Mouse (Mus musculus) limb, embryonic 12.5 days (tissue): ENCODE data around the gene Zfyve1. TPM values are rescaled to one million over a fixed set of nuclear protein-coding genes. Genes with fewer than 3 reads are reported as not detected.

Experiments
- ATAC-seq: fragments of 200-750 bp; cut with Nextera tagmentation; 2 replicates; pipeline ENCODE4 v1.8.0; 2017; ENCODE audit warnings: low read depth, moderate TSS enrichment; ENCODE audit not compliant: insufficient number of reproducible peaks, insufficient read depth, low FRiP score, low TSS enrichment
- H3K27ac ChIP-seq: fragments of 300-500 bp; sonication (generic); 2 replicates; pipeline ENCODE4 v1.5.1; 2016; ENCODE audit warnings: mild to moderate bottlenecking, moderate library complexity
- H3K27me3 ChIP-seq: fragments of 300-500 bp; sonication (generic); 2 replicates; pipeline ENCODE4 v1.6.1; 2016; ENCODE audit warnings: mild to moderate bottlenecking, moderate library complexity
- H3K36me3 ChIP-seq: fragments of 300-500 bp; sonication (generic); 2 replicates; pipeline ENCODE4 v1.6.1; 2016; ENCODE audit warnings: mild to moderate bottlenecking, moderate library complexity
- H3K4me1 ChIP-seq: fragments of 300-500 bp; sonication (generic); replicated peaks from 2 replicates; pipeline ENCODE4 v1.6.1; 2016
- H3K4me2 ChIP-seq: fragments of 300-500 bp; sonication (generic); 2 replicates; pipeline ENCODE4 v1.6.1; 2016; ENCODE audit warnings: mild to moderate bottlenecking, moderate library complexity
- H3K4me3 ChIP-seq: fragments of 300-500 bp; sonication (generic); replicated peaks from 2 replicates; pipeline ENCODE4 v1.5.1; 2016; ENCODE audit warnings: mild to moderate bottlenecking
- H3K9ac ChIP-seq: fragments of 300-500 bp; sonication (generic); replicated peaks from 2 replicates; pipeline ENCODE4 v1.6.1; 2016; ENCODE audit warnings: mild to moderate bottlenecking, moderate library complexity
- H3K9me3 ChIP-seq: fragments of 300-500 bp; sonication (generic); 2 replicates; pipeline ENCODE4 v1.6.1; 2016; ENCODE audit warnings: mild to moderate bottlenecking, moderate library complexity
- WGBS: fragments of 180-500 bp; shearing (Covaris S2); methylation state at CpG from one replicate; pipeline ENCODE4 v1.1.7; 2016; 5-methylcytosine and 5-hydroxymethylcytosine counted together
- polyA plus RNA-seq: library from polyadenylated mRNA; unstranded; fragments of >200 nt; fragmentation: Nextera tagmentation; extraction: Ambion mirVana; gene quantifications from 2 replicates; pipeline ENCODE4 v1.2.1, GENCODE M21; 2016

Gene Zfyve1
- polyA plus RNA-seq, 1 experiment from 2014 or later = 24.1 TPM

GRCm38 (mm10) chr12:83543997-83544396 lies 53.0 kb downstream of the Zfyve1 start:
- no peak for ATAC-seq
- 82% methylated on average over 7 of the region's 7 CpGs for WGBS
- no peaks in the 10 kb centered on the region for H3K4me1 ChIP-seq

GRCm38 (mm10) chr12:83536039-83536438 lies 61.0 kb downstream of the Zfyve1 start:
- Histone ChIP-seq H3K27me3 (no peaks in the 10 kb centered on the region), H3K4me2 (no peak overlapping the region), H3K4me3 (no peak overlapping the region), H3K27ac (peak overlapping the region; percentile 18; the same call in 1 of the 2 replicates), H3K4me1 (peaks cover 6% of the 10 kb centered on the region; the same call in 1 of the 2 replicates), H3K36me3 (peaks cover 90% of the 10 kb centered on the region), H3K9me3 (no peaks in the 10 kb centered on the region), H3K9ac (no peak overlapping the region)
- ATAC-seq = 0 out of 2 replicates have a peak, but pooled peaks have one; percentile 39
- WGBS = 62% methylated on average over 9 of the region's 9 CpGs

More at GRCm38 (mm10) chr12:83543997-83544396, 53.0 kb downstream of the Zfyve1 start:
- no peaks in the 10 kb centered on the region for H3K27me3 ChIP-seq
- no peak overlapping the region for H3K9ac ChIP-seq
- peaks cover 75% of the 10 kb centered on the region for H3K36me3 ChIP-seq
- no peak overlapping the region for H3K4me3 ChIP-seq
- H3K4me2 ChIP-seq = no peak overlapping the region
- no peak overlapping the region for H3K27ac ChIP-seq
- H3K9me3 ChIP-seq = no peaks in the 10 kb centered on the region

GRCm38 (mm10) chr12:83535428-83535827 lies 61.6 kb downstream of the Zfyve1 start:
- no peak overlapping the region for H3K9ac ChIP-seq
- H3K4me2 ChIP-seq = no peak overlapping the region
- H3K4me3 ChIP-seq = no peak overlapping the region
- ATAC-seq = no peak
- H3K27me3 ChIP-seq = no peaks in the 10 kb centered on the region
- no peaks in the 10 kb centered on the region for H3K9me3 ChIP-seq
- 0 out of 2 replicates have a peak overlapping the region, but pooled peaks have one; percentile 18 for H3K27ac ChIP-seq
- H3K36me3 ChIP-seq = peaks cover 87% of the 10 kb centered on the region
- H3K4me1 ChIP-seq = peaks cover 6% of the 10 kb centered on the region; the same call in 1 of the 2 replicates
- WGBS = 69% methylated on average over 11 of the region's 11 CpGs

- no peaks in the 10 kb centered on the region for H3K27me3 ChIP-seq
- H3K9ac ChIP-seq = no peak overlapping the region
- H3K27ac ChIP-seq = no peak overlapping the region
- no peak for ATAC-seq
- H3K4me2 ChIP-seq = no peak overlapping the region
- WGBS = 77% methylated on average over 3 of the region's 3 CpGs
- peaks cover 81% of the 10 kb centered on the region for H3K36me3 ChIP-seq
- no peak overlapping the region for H3K4me3 ChIP-seq
- H3K4me1 ChIP-seq = peaks cover 6% of the 10 kb centered on the region; the same call in 1 of the 2 replicates
- H3K9me3 ChIP-seq = no peaks in the 10 kb centered on the region
Observed at GRCm38 (mm10) chr12:83534190-83534589, 62.8 kb downstream of the Zfyve1 start.

GRCm38 (mm10) chr12:83532966-83533365 lies 64.1 kb downstream of the Zfyve1 start:
- peaks cover 6% of the 10 kb centered on the region; the same call in 1 of the 2 replicates for H3K4me1 ChIP-seq
- H3K9ac ChIP-seq = no peak overlapping the region
- H3K9me3 ChIP-seq = no peaks in the 10 kb centered on the region
- H3K27me3 ChIP-seq = no peaks in the 10 kb centered on the region
- no peak for ATAC-seq
- no peak overlapping the region for H3K4me2 ChIP-seq
- peaks cover 68% of the 10 kb centered on the region for H3K36me3 ChIP-seq
- no peak overlapping the region for H3K4me3 ChIP-seq
- H3K27ac ChIP-seq = no peak overlapping the region
- 91% methylated on average over 3 of the region's 3 CpGs for WGBS

GRCm38 (mm10) chr12:83531992-83532391 lies 65.0 kb downstream of the Zfyve1 start:
- WGBS = 89% methylated on average over 6 of the region's 6 CpGs
- H3K4me1 ChIP-seq = peaks cover 6% of the 10 kb centered on the region; the same call in 1 of the 2 replicates
- H3K27me3 ChIP-seq = no peaks in the 10 kb centered on the region
- H3K9me3 ChIP-seq = no peaks in the 10 kb centered on the region
- H3K9ac ChIP-seq = no peak overlapping the region
- no peak overlapping the region for H3K4me3 ChIP-seq
- no peak overlapping the region for H3K4me2 ChIP-seq
- peaks cover 63% of the 10 kb centered on the region for H3K36me3 ChIP-seq
- no peak for ATAC-seq
- no peak overlapping the region for H3K27ac ChIP-seq

GRCm38 (mm10) chr12:83528665-83529064 lies 68.4 kb downstream of the Zfyve1 start:
- H3K27ac ChIP-seq = no peak overlapping the region
- H3K27me3 ChIP-seq = no peaks in the 10 kb centered on the region
- H3K4me1 ChIP-seq = peaks cover 5% of the 10 kb centered on the region; the same call in 1 of the 2 replicates
- H3K4me3 ChIP-seq = no peak overlapping the region
- no peaks in the 10 kb centered on the region for H3K9me3 ChIP-seq
- 84% methylated on average over 5 of the region's 5 CpGs for WGBS
- peaks cover 47% of the 10 kb centered on the region for H3K36me3 ChIP-seq
- H3K4me2 ChIP-seq = no peak overlapping the region
- ATAC-seq = no peak
- no peak overlapping the region for H3K9ac ChIP-seq

GRCm38 (mm10) chr12:83527816-83528215 lies 69.2 kb downstream of the Zfyve1 start:
- no peak overlapping the region for H3K4me3 ChIP-seq
- 50% methylated on average over 6 of the region's 6 CpGs for WGBS

GRCm38 (mm10) chr12:83525822-83526544 lies 71.0 kb downstream of the Zfyve1 start:
- Histone ChIP-seq H3K9ac (no peak overlapping the region), H3K4me2 (no peak overlapping the region), H3K27me3 (no peaks in the 10 kb centered on the region), H3K4me3 (no peak overlapping the region), H3K36me3 (peaks cover 21% of the 10 kb centered on the region), H3K9me3 (no peaks in the 10 kb centered on the region), H3K4me1 (peaks cover 12% of the 10 kb centered on the region), H3K27ac (no peak overlapping the region)
- ATAC-seq = no peak
- 81% methylated on average over 18 of the region's 18 CpGs for WGBS

More at GRCm38 (mm10) chr12:83527816-83528215, 69.2 kb downstream of the Zfyve1 start:
- H3K9me3 ChIP-seq = no peaks in the 10 kb centered on the region
- no peak for ATAC-seq
- peaks cover 5% of the 10 kb centered on the region; the same call in 1 of the 2 replicates for H3K4me1 ChIP-seq
- peaks cover 39% of the 10 kb centered on the region for H3K36me3 ChIP-seq
- H3K9ac ChIP-seq = no peak overlapping the region
- H3K27ac ChIP-seq = no peak overlapping the region
- H3K27me3 ChIP-seq = no peaks in the 10 kb centered on the region
- H3K4me2 ChIP-seq = no peak overlapping the region

GRCm38 (mm10) chr12:83524329-83524728 lies 72.7 kb downstream of the Zfyve1 start:
- Histone ChIP-seq H3K27me3 (no peaks in the 10 kb centered on the region), H3K4me1 (peaks cover 13% of the 10 kb centered on the region), H3K9me3 (no peaks in the 10 kb centered on the region), H3K9ac (no peak overlapping the region), H3K27ac (no peak overlapping the region), H3K36me3 (peaks cover 12% of the 10 kb centered on the region; the same call in 1 of the 2 replicates), H3K4me2 (no peak overlapping the region), H3K4me3 (no peak overlapping the region)
- 87% methylated on average over 5 of the region's 5 CpGs for WGBS
- ATAC-seq = no peak

- Histone ChIP-seq H3K4me1 (peaks cover 13% of the 10 kb centered on the region), H3K27me3 (no peaks in the 10 kb centered on the region), H3K4me3 (no peak overlapping the region), H3K4me2 (no peak overlapping the region), H3K9ac (no peak overlapping the region), H3K27ac (no peak overlapping the region), H3K36me3 (peaks cover 12% of the 10 kb centered on the region; the same call in 1 of the 2 replicates), H3K9me3 (no peaks in the 10 kb centered on the region)
- no peak for ATAC-seq
- WGBS = 65% methylated on average over 4 of the region's 4 CpGs
Observed at GRCm38 (mm10) chr12:83523892-83524291, 73.1 kb downstream of the Zfyve1 start.
